Mouse (Mus musculus) heart, embryonic 15.5 days (tissue): Measurements from ENCODE around the gene Borcs6. TPM values are rescaled to one million over a fixed set of nuclear protein-coding genes. Genes with fewer than 3 reads are reported as not detected.

Experiments
- ATAC-seq: fragments of 200-750 bp; cut with Nextera tagmentation; replicated peaks from 2 replicates; pipeline ENCODE4 v1.8.0; 2017; ENCODE audit warnings: low read depth, moderate TSS enrichment; ENCODE audit not compliant: insufficient number of reproducible peaks, insufficient read depth, low FRiP score
- H3K27ac ChIP-seq: fragments of 300-500 bp; sonication (generic); 2 replicates; pipeline ENCODE4 v1.5.1; 2015; ENCODE audit warnings: mild to moderate bottlenecking, inconsistent platforms
- H3K27me3 ChIP-seq: fragments of 300-500 bp; sonication (generic); 2 replicates; pipeline ENCODE4 v1.6.1; 2015; ENCODE audit warnings: inconsistent platforms
- H3K36me3 ChIP-seq: fragments of 300-500 bp; sonication (generic); 2 replicates; pipeline ENCODE4 v1.6.1; 2015; ENCODE audit warnings: mild to moderate bottlenecking, inconsistent platforms
- H3K4me1 ChIP-seq: fragments of 300-500 bp; sonication (generic); replicated peaks from 2 replicates; pipeline ENCODE4 v1.6.1; 2015; ENCODE audit warnings: inconsistent platforms
- H3K4me2 ChIP-seq: fragments of 300-500 bp; sonication (generic); 2 replicates; pipeline ENCODE4 v1.6.1; 2015; ENCODE audit warnings: inconsistent platforms, mild to moderate bottlenecking, moderate library complexity
- H3K4me3 ChIP-seq: fragments of 300-500 bp; sonication (generic); 2 replicates; pipeline ENCODE4 v1.5.1; 2015; ENCODE audit warnings: mild to moderate bottlenecking, inconsistent platforms
- H3K9ac ChIP-seq: fragments of 300-500 bp; sonication (generic); 2 replicates; pipeline ENCODE4 v1.6.1; 2015; ENCODE audit warnings: mild to moderate bottlenecking, inconsistent platforms
- H3K9me3 ChIP-seq: fragments of 300-500 bp; sonication (generic); replicated peaks from 2 replicates; pipeline ENCODE4 v1.6.1; 2016; ENCODE audit warnings: inconsistent platforms
- WGBS: fragments of 180-500 bp; shearing (Covaris S2); methylation state at CpG from one replicate; pipeline ENCODE4 v1.1.7; 2015; ENCODE audit warnings: mixed read lengths; 5-methylcytosine and 5-hydroxymethylcytosine counted together
- polyA plus RNA-seq: library from polyadenylated mRNA; unstranded; fragments of >200 nt; fragmentation: Nextera tagmentation; extraction: Ambion mirVana; gene quantifications from 2 replicates; pipeline ENCODE4 v1.2.1, GENCODE M21; 2015

The Borcs6 gene
- polyA plus RNA-seq, 1 experiment from 2014 or later: 10.5 TPM

DNA sequence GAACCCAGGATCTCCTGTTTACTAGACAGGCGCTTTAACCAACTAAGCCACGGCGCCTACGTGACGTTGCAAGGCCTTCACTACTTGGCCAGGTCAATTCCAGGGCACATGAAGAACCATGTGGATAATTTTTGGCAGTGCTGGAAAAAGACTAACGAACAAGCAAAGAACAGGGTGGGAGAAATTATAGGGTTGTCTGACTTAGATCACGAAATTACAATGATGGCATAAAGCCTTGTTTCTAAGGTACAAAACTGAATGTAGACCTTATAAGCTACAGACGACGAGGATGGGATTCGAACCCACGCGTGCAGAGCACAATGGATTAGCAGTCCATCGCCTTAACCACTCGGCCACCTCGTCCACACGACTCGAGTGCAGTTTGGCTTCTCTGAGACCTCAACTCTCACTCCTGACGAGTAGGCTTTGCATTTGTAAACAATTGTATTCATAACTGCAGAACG lies 3.3 kb downstream of the Borcs6 start:
- peak overlapping the region; percentile 61 for H3K4me3 ChIP-seq
- no peaks in the 10 kb centered on the region for H3K36me3 ChIP-seq
- no peaks in the 10 kb centered on the region for H3K27me3 ChIP-seq
- H3K9ac ChIP-seq: peak overlapping the region; percentile 60
- H3K4me2 ChIP-seq: peak overlapping the region; percentile 90
- peaks cover 53% of the 10 kb centered on the region for H3K4me1 ChIP-seq
- ATAC-seq: peak; percentile 47
- WGBS: under 1% methylated on average over 19 of the region's 19 CpGs
- H3K9me3 ChIP-seq: no peaks in the 10 kb centered on the region
- peak overlapping the region; percentile 82 for H3K27ac ChIP-seq

- peak overlapping the region; percentile 61 for H3K4me3 ChIP-seq
- ATAC-seq: no peak
- no peaks in the 10 kb centered on the region for H3K9me3 ChIP-seq
- peak overlapping the region; percentile 90 for H3K4me2 ChIP-seq
- whole genome bisulfite sequencing: under 1% methylated on average over 31 of the region's 31 CpGs
- H3K36me3 ChIP-seq: no peaks in the 10 kb centered on the region
- peak overlapping the region; percentile 82 for H3K27ac ChIP-seq
- no peaks in the 10 kb centered on the region for H3K27me3 ChIP-seq
- H3K4me1 ChIP-seq: peaks cover 50% of the 10 kb centered on the region
- H3K9ac ChIP-seq: peak overlapping the region; percentile 65
Measured at GRCm38 (mm10) chr11:69063413-69064201, 4.1 kb downstream of the Borcs6 start.

DNA sequence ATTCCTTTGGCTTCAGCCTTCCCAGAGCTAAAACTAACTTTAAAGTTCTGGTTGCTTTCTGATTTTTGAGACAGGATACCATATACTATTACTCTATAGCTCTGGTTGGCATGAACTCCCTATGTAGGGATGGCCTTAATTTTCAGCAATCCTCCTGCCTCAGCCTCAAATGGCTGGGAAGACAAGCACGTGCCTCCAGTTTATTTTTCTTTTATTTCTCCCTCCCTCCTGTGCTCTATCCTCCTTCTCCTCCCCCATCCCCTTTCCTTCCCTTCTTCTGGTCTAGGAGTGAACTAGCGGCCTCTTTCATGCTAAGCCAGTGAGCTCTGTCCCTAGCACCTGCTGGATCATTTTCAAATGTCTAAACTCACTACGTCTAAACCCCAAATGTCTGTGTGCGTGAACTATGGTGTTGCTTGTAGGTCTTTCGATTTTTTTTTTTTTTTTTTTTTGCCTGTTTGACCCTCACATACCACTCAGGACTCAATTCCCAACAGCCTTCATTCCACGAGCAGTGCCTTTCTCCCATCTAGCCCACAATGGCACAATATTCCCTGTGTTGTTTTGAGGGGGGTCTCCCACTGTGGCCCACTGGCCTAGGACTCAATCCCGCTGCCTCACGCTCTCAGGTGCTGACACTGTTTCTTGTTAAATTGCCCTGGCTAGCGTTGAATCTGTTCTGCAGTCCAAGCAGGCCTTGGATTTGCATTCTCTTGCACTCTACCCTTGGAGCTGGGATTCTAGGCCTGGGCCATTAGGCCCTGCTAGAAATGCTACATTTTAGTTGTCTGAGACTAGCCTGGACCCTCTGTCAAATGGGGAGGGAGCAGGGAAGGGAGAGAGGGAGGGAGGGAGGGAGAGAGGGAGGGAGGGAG lies 5.0 kb downstream of the Borcs6 start:
- Histone ChIP-seq H3K4me1 (peaks cover 49% of the 10 kb centered on the region), H3K27ac (peak overlapping the region; percentile 82), H3K9me3 (no peaks in the 10 kb centered on the region), H3K4me2 (peak overlapping the region; percentile 90), H3K9ac (peak overlapping the region; percentile 65), H3K36me3 (no peaks in the 10 kb centered on the region), H3K27me3 (no peaks in the 10 kb centered on the region), H3K4me3 (peak overlapping the region; percentile 61)
- 64% methylated on average over 9 of the region's 9 CpGs for WGBS
- no peak for ATAC-seq

- Histone ChIP-seq H3K27ac (no peak overlapping the region), H3K4me1 (peaks cover 52% of the 10 kb centered on the region), H3K4me3 (no peak overlapping the region; the same call in 1 of the 2 replicates), H3K36me3 (no peaks in the 10 kb centered on the region), H3K4me2 (peak overlapping the region; percentile 80; the same call in 1 of the 2 replicates), H3K9me3 (no peaks in the 10 kb centered on the region), H3K9ac (no peak overlapping the region), H3K27me3 (no peaks in the 10 kb centered on the region)
- no peak for ATAC-seq
- WGBS: 73% methylated on average over 3 of the region's 3 CpGs
Measured at GRCm38 (mm10) chr11:69065394-69065925, 5.9 kb downstream of the Borcs6 start.

- Histone ChIP-seq H3K27me3 (no peaks in the 10 kb centered on the region), H3K27ac (peak overlapping the region; percentile 15), H3K4me3 (peak overlapping the region; percentile 42), H3K9me3 (no peaks in the 10 kb centered on the region), H3K9ac (peak overlapping the region; percentile 47), H3K36me3 (no peaks in the 10 kb centered on the region), H3K4me2 (peak overlapping the region; percentile 80), H3K4me1 (peaks cover 49% of the 10 kb centered on the region)
- ATAC-seq: no peak
- WGBS: 2% methylated on average over 28 of the region's 29 CpGs
Measured at GRCm38 (mm10) chr11:69066163-69066861, 6.8 kb downstream of the Borcs6 start.

- Histone ChIP-seq H3K27me3 (no peaks in the 10 kb centered on the region), H3K27ac (peak overlapping the region; percentile 89), H3K9me3 (no peaks in the 10 kb centered on the region), H3K4me3 (peak overlapping the region; percentile 42), H3K9ac (peak overlapping the region; percentile 47; the same call in 1 of the 2 replicates), H3K4me2 (peak overlapping the region; percentile 80), H3K36me3 (no peaks in the 10 kb centered on the region), H3K4me1 (peaks cover 46% of the 10 kb centered on the region)
- WGBS: 5% methylated on average over 8 of the region's 8 CpGs
- no peak for ATAC-seq
Measured at GRCm38 (mm10) chr11:69066956-69067355, 7.4 kb downstream of the Borcs6 start.

DNA sequence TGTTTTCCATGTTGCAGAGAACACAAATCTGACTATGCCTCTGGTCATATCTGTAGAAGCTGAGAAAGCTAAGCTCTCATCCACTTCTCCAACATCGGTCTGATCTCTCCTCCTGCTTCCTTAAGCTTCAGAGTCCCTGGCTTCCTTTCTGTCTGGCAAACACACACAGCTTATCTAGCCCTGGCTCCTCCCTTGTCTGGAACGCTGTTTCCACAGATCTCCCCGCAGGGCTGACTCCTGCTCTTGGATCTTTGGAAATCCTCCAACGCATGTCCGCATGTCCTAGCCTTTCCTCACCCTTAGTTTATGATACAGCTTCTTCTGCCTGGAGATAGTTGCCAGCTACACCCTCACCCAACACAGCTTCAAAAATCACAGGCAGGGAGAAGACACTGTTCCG lies 8.1 kb downstream of the Borcs6 start:
- peak overlapping the region; percentile 14; the same call in 1 of the 2 replicates for H3K9ac ChIP-seq
- peak overlapping the region; percentile 89 for H3K27ac ChIP-seq
- H3K27me3 ChIP-seq: no peaks in the 10 kb centered on the region
- H3K4me1 ChIP-seq: peaks cover 47% of the 10 kb centered on the region
- WGBS: 16% methylated on average over 6 of the region's 6 CpGs
- no peaks in the 10 kb centered on the region for H3K9me3 ChIP-seq
- no peak overlapping the region; the same call in 1 of the 2 replicates for H3K4me3 ChIP-seq
- peak overlapping the region; percentile 39 for H3K4me2 ChIP-seq
- no peak for ATAC-seq
- H3K36me3 ChIP-seq: no peaks in the 10 kb centered on the region

- H3K9ac ChIP-seq: peak overlapping the region; percentile 84
- no peaks in the 10 kb centered on the region for H3K9me3 ChIP-seq
- H3K27ac ChIP-seq: peak overlapping the region; percentile 91
- H3K27me3 ChIP-seq: no peaks in the 10 kb centered on the region
- peaks cover 54% of the 10 kb centered on the region for H3K4me1 ChIP-seq
- H3K4me3 ChIP-seq: peak overlapping the region; percentile 72
- H3K36me3 ChIP-seq: no peaks in the 10 kb centered on the region
- H3K4me2 ChIP-seq: peak overlapping the region; percentile 84
- ATAC-seq: no peak
- 0% methylated on average over 13 of the region's 13 CpGs for WGBS
Measured at GRCm38 (mm10) chr11:69070093-69070492, 10.6 kb downstream of the Borcs6 start.

- Histone ChIP-seq H3K27me3 (no peaks in the 10 kb centered on the region), H3K4me1 (peaks cover 54% of the 10 kb centered on the region), H3K4me3 (peak within 1 kb of the TSS; percentile 72), H3K9me3 (no peaks in the 10 kb centered on the region), H3K4me2 (peak within 1 kb of the TSS; percentile 84), H3K9ac (peak within 1 kb of the TSS; percentile 84), H3K27ac (peak within 1 kb of the TSS; percentile 91), H3K36me3 (no peaks in the 10 kb centered on the region)
- WGBS: under 1% methylated on average over 47 of the region's 47 CpGs
- peak; percentile 85 for ATAC-seq
Measured at GRCm38 (mm10) chr11:69070590-69071222, 11.2 kb downstream of the Borcs6 start, which contains the start of gene Tmem107. TSS of gene Tmem107 (plus strand) at chr11:69070806.

GRCm38 (mm10) chr11:69071262-69071661 lies 11.7 kb downstream of the Borcs6 start:
- H3K36me3 ChIP-seq: no peaks in the 10 kb centered on the region
- H3K4me3 ChIP-seq: peak overlapping the region; percentile 72
- peak overlapping the region; percentile 84 for H3K4me2 ChIP-seq
- H3K27me3 ChIP-seq: no peaks in the 10 kb centered on the region
- peak overlapping the region; percentile 91 for H3K27ac ChIP-seq
- 25% methylated on average over 9 of the region's 9 CpGs for WGBS
- H3K9me3 ChIP-seq: no peaks in the 10 kb centered on the region
- H3K4me1 ChIP-seq: peaks cover 52% of the 10 kb centered on the region
- H3K9ac ChIP-seq: peak overlapping the region; percentile 84
- ATAC-seq: no peak
